Mouse (Mus musculus) limb, embryonic 11.5 days (tissue): ENCODE data around the gene Serpine1. TPM values are rescaled to one million over a fixed set of nuclear protein-coding genes. Genes with fewer than 3 reads are reported as not detected.

Source experiments
- ATAC-seq: fragments of 200-750 bp; cut with Nextera tagmentation; 2 replicates; pipeline ENCODE4 v1.8.0; 2017; ENCODE audit warnings: low read depth; ENCODE audit not compliant: insufficient number of reproducible peaks, low FRiP score, low TSS enrichment
- DNase-seq: peaks from one replicate; pipeline ENCODE4 v3.0.0-alpha.2; 2015; ENCODE audit warnings: low spot score
- H3K27ac ChIP-seq: fragments of 300-500 bp; sonication (generic); replicated peaks from 2 replicates; pipeline ENCODE4 v1.5.1; 2014; ENCODE audit warnings: low read depth, mild to moderate bottlenecking, low read length
- H3K27me3 ChIP-seq: fragments of 300-500 bp; sonication (generic); 2 replicates; pipeline ENCODE4 v1.6.1; 2014; ENCODE audit warnings: mild to moderate bottlenecking, low read length, mixed read lengths; ENCODE audit not compliant: control insufficient read depth, insufficient read depth
- H3K36me3 ChIP-seq: fragments of 300-500 bp; sonication (generic); 2 replicates; pipeline ENCODE4 v1.6.1; 2014; ENCODE audit warnings: mild to moderate bottlenecking, low read length, moderate library complexity, mixed read lengths; ENCODE audit not compliant: control insufficient read depth, insufficient read depth
- H3K4me1 ChIP-seq: fragments of 300-500 bp; sonication (generic); 2 replicates; pipeline ENCODE4 v1.6.1; 2014; ENCODE audit warnings: low read length, mixed read lengths; ENCODE audit not compliant: control insufficient read depth, insufficient read depth
- H3K4me2 ChIP-seq: fragments of 300-500 bp; sonication (generic); 2 replicates; pipeline ENCODE4 v1.6.1; 2014; ENCODE audit warnings: low read depth, mild to moderate bottlenecking, moderate library complexity; ENCODE audit not compliant: severe bottlenecking
- H3K4me3 ChIP-seq: fragments of 300-500 bp; sonication (generic); 2 replicates; pipeline ENCODE4 v1.5.1; 2014; ENCODE audit warnings: low read depth, low read length
- H3K9ac ChIP-seq: fragments of 300-500 bp; sonication (generic); 2 replicates; pipeline ENCODE4 v1.6.1; 2014; ENCODE audit warnings: mild to moderate bottlenecking, low read length
- H3K9me3 ChIP-seq: fragments of 300-500 bp; sonication (generic); 2 replicates; pipeline ENCODE4 v1.6.1; 2016; ENCODE audit warnings: low read length; ENCODE audit not compliant: control insufficient read depth
- WGBS: fragments of 180-500 bp; shearing (Covaris S2); extraction: QIAGEN DNeasy Blood & Tissue Kit; methylation state at CpG from one replicate; pipeline ENCODE4 v1.1.7; 2014; 5-methylcytosine and 5-hydroxymethylcytosine counted together
- polyA plus RNA-seq: library from polyadenylated mRNA; unstranded; fragments of >200 nt; fragmentation: Nextera tagmentation; extraction: Ambion mirVana; gene quantifications from 2 replicates; pipeline ENCODE4 v1.2.1, GENCODE M21; 2014

The Serpine1 gene
- polyA plus RNA-seq, 1 experiment from 2014 or later: 0.52 TPM

DNA sequence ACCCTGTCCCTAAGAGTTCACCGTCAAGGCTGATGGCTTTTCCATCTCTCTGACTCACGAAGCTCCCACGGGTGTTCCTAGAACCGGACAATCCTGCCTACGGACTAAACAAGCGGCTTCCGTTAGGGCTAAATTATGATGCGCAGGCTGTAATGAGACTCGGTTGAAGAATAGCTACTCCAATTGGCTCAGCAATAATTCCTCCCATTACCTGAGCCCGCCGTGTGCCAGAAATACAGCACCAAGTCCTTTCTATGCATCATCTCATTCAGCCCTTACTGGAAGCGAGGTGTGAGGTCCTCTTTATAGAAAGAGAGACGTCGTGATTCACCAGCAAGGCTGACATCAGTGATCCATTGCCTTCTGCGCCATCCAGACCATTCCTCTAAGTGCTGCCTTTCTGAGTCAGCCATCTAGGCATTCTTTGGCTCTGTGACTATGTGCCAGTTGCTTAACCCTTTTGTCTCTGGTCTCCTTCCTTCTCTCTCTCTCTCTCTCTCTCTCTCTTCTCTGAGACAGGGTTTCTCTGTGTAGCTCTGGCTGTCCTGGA lies 59.6 kb downstream of the Serpine1 start:
- no peaks in the 10 kb centered on the region for H3K9me3 ChIP-seq
- no peak overlapping the region for H3K9ac ChIP-seq
- no peak overlapping the region for H3K27ac ChIP-seq
- ATAC-seq (no peak), DNase-seq (no peak)
- no peaks in the 10 kb centered on the region for H3K36me3 ChIP-seq
- H3K4me2 ChIP-seq: no peak overlapping the region
- WGBS: 78% methylated on average over 15 of the region's 15 CpGs
- no peaks in the 10 kb centered on the region for H3K4me1 ChIP-seq
- H3K27me3 ChIP-seq: no peaks in the 10 kb centered on the region
- H3K4me3 ChIP-seq: no peak overlapping the region

Other genes with a start within 250 kb of the Serpine1 start
- 68.2 and 69.0 TPM in 2 replicates for gene Col26a1, start 189.1 kb downstream of the Serpine1 start, polyA plus RNA-seq
- 80.6 and 80.7 TPM in 2 replicates for gene Ift22, start 164.1 kb downstream of the Serpine1 start, polyA plus RNA-seq
- 283 and 299 TPM in 2 replicates for gene Fis1, start 119.0 kb downstream of the Serpine1 start, polyA plus RNA-seq
- gene Cldn15, start 105.7 kb downstream of the Serpine1 start, polyA plus RNA-seq: 0.08 TPM in 1 of 2 replicates, not detected in the other
- gene Plod3, start 85.2 kb downstream of the Serpine1 start, polyA plus RNA-seq: 26.4 and 32.6 TPM in 2 replicates
- gene Znhit1, start 84.2 kb downstream of the Serpine1 start, polyA plus RNA-seq: 104 and 114 TPM in 2 replicates
- not detected in 2 replicates for gene Vgf, start 45.9 kb downstream of the Serpine1 start, polyA plus RNA-seq
- gene Ap1s1, start 26.1 kb downstream of the Serpine1 start, polyA plus RNA-seq: 135 and 145 TPM in 2 replicates
- 8.2 and 9.1 TPM in 2 replicates for gene Trim56, start 43.9 kb upstream of the Serpine1 start, polyA plus RNA-seq
- not detected in 2 replicates for gene Muc3, start 77.1 kb upstream of the Serpine1 start, polyA plus RNA-seq
- not detected in 2 replicates for gene Muc3a, start 140.1 kb upstream of the Serpine1 start, polyA plus RNA-seq
- 1.3 and 1.7 TPM in 2 replicates for gene Ache, start 215.3 kb upstream of the Serpine1 start, polyA plus RNA-seq
- 7.4 and 7.6 TPM in 2 replicates for gene Ufsp1, start 222.4 kb upstream of the Serpine1 start, polyA plus RNA-seq
- 175 and 177 TPM in 2 replicates for gene Srrt, start 235.4 kb upstream of the Serpine1 start, polyA plus RNA-seq
- 56.5 and 57.2 TPM in 2 replicates for gene Trip6, start 242.1 kb upstream of the Serpine1 start, polyA plus RNA-seq